ENCODE assay signal across 8 mouse cellular contexts in the genomic region with DNA sequence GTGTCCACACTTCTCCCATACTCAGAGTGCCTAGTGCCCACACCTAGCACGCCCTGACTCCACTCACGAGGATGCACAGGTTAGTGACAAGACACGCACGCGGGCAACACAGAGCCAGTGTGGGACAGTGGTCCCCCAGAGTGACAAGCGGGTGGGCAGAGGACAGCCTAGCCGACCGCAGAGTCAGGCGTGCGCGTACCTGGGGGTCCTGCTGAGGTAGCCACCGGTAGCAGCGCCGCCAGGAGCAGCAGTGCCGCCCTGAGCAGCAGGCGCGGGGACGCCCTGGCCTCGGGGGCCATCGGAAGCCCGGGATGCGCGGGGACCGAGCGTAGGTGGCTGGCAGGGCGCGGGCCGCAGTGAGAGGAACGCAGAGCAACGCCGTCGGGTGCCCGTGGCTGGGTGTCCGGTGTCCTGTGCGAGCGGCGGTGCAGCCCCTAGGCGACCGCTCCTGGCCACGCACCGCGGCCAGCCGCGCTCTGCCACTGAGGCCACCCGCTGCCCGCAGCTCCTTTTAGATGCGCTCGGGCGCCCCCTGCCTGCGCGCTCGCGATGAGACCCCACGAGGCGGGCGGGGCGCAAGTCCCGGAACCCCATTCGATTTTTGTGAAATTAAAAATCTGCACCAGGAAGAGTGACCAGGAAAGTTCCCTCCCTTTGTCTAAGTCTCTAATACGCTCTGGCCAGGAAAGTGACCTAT. TPM values are rescaled to one million over a fixed set of nuclear protein-coding genes. Genes with fewer than 3 reads are reported as not detected.
DNase-seq lines count a peak whose midpoint lies in the region; ATAC-seq and TF ChIP-seq lines count a peak whose summit lies in the region.

Gene Fndc1 (minus strand): TSS at position 484 of the 697 bp plus-strand sequence.

- no peaks in the 10 kb centered on the region for H3K4me1 ChIP-seq in ES-Bruce4 (ENCODE audit: control insufficient read depth, insufficient read depth, low read length)
- no peaks in the 10 kb centered on the region for H3K4me1 ChIP-seq in bone marrow macrophage, adult 2 months (ENCODE audit: control insufficient read depth, insufficient read depth, low read length)
- H3K4me1 ChIP-seq in forebrain, embryonic 16.5 days (replicated peaks; ENCODE audit: control insufficient read depth, insufficient read depth, low read length) = peaks cover 11% of the 10 kb centered on the region

- TF ChIP-seq CTCF in ES-Bruce4 (IDR thresholded peaks at IDR 0.05; ENCODE audit: low read depth, low read length) = peak; percentile 45
- TF ChIP-seq CTCF in bone marrow macrophage, adult 2 months (IDR thresholded peaks at IDR 0.05; ENCODE audit: low read depth, low read length) = peak; percentile 49

- under 1% methylated on average over 55 of the region's 60 CpGs for WGBS in forebrain, embryonic 16.5 days

- no peak for TF ChIP-seq POLR2A in ES-Bruce4 (IDR thresholded peaks at IDR 0.05; ENCODE audit: insufficient read depth, low read length)
- TF ChIP-seq POLR2A in bone marrow macrophage, adult 2 months (IDR thresholded peaks at IDR 0.05; ENCODE audit: borderline replicate concordance, low read depth, low read length) = no peak

- peak within 1 kb of the TSS; percentile 96 for H3K4me2 ChIP-seq in forebrain, embryonic 16.5 days (ENCODE audit: low read length)

- H3K4me3 ChIP-seq in ES-Bruce4 (ENCODE audit: low read depth, low read length) = peak within 1 kb of the TSS; percentile 67
- H3K4me3 ChIP-seq in bone marrow macrophage, adult 2 months (ENCODE audit: insufficient read depth, low read length) = peak within 1 kb of the TSS; percentile 29
- H3K4me3 ChIP-seq in forebrain, embryonic 16.5 days (replicated peaks; ENCODE audit: low read length) = peak within 1 kb of the TSS; percentile 55

- TF ChIP-seq EP300 in ES-Bruce4 (IDR thresholded peaks at IDR 0.05; ENCODE audit: insufficient read depth, low read depth, low read length) = no peak

- H3K9ac ChIP-seq in ES-Bruce4 (ENCODE audit: low read depth, poor library complexity, severe bottlenecking) = peak within 1 kb of the TSS; percentile 28; the same call in 1 of the 2 replicates
- peak within 1 kb of the TSS; percentile 70 for H3K9ac ChIP-seq in forebrain, embryonic 16.5 days (replicated peaks; ENCODE audit: low read depth, low read length)

- intact Hi-C loops in heart, postnatal 25 days (cut with DNase I) = no loop called here

- no peak within 1 kb of the TSS for H3K27ac ChIP-seq in ES-Bruce4 (ENCODE audit: insufficient read depth, low read length)
- no peak within 1 kb of the TSS for H3K27ac ChIP-seq in bone marrow macrophage, adult 2 months (ENCODE audit: insufficient read depth, low read depth, low read length)
- no peak within 1 kb of the TSS for H3K27ac ChIP-seq in forebrain, embryonic 16.5 days (ENCODE audit: low read length)

- H3K9me3 ChIP-seq in ES-Bruce4 (replicated peaks; ENCODE audit: control insufficient read depth, insufficient read depth, low read length, poor library complexity, severe bottlenecking) = no peaks in the 10 kb centered on the region
- no peaks in the 10 kb centered on the region for H3K9me3 ChIP-seq in forebrain, embryonic 16.5 days (ENCODE audit: control insufficient read depth, low read length)

- DNase-seq in heart, postnatal 25 days (ENCODE audit: low spot score) = peak; percentile 35
- DNase-seq in layer of hippocampus, postnatal 14 days (ENCODE audit: low spot score in 2 of 2) = peak; percentile 57 to 61
- DNase-seq in lung, postnatal 10 days = peak; percentile 78
- DNase-seq in retina, postnatal 1 day = peak; percentile 78
- DNase-seq in adipocyte (ENCODE audit: low spot score) = no peak

- peaks cover 2% of the 10 kb centered on the region; the same call in 1 of the 2 replicates for H3K27me3 ChIP-seq in ES-Bruce4 (ENCODE audit: control insufficient read depth, insufficient read depth, low read length, poor library complexity, severe bottlenecking)
- peaks cover 16% of the 10 kb centered on the region; the same call in 1 of the 2 replicates for H3K27me3 ChIP-seq in forebrain, embryonic 16.5 days (replicated peaks; ENCODE audit: control insufficient read depth, insufficient read depth, low read length)

- H3K36me3 ChIP-seq in ES-Bruce4 (ENCODE audit: control insufficient read depth, insufficient read depth, low read length, poor library complexity, severe bottlenecking) = no peaks in the 10 kb centered on the region
- no peaks in the 10 kb centered on the region for H3K36me3 ChIP-seq in forebrain, embryonic 16.5 days (ENCODE audit: control insufficient read depth, insufficient read depth)

- ATAC-seq in forebrain, embryonic 16.5 days = peak; percentile 78

RNA-seq across cellular contexts. Expression of gene Fndc1, which starts in this region (rescaled TPM):
- 4.3 and 6.1 TPM in 2 replicates for polyA plus RNA-seq in ES-Bruce4 (2011; ENCODE audit: insufficient read depth, insufficient read length, low read depth, missing spikeins)
- 0.48 TPM in 1 of 2 replicates, not detected in the other for polyA plus RNA-seq in bone marrow macrophage, adult 2 months (2012; ENCODE audit: insufficient read depth, insufficient read length, missing spikeins)
- polyA plus RNA-seq in forebrain, embryonic 16.5 days (2015; fragmentation: Nextera tagmentation; extraction: Ambion mirVana) = 3.0 and 4.1 TPM in 2 replicates
- total RNA-seq in heart, postnatal 25 days (2021) = 10 to 100 TPM; 20.2 to 20.7 TPM
- total RNA-seq in layer of hippocampus, postnatal 14 days (2021) = 10 to 100 TPM; 10.6 to 13.3 TPM
